In the genomic region with DNA sequence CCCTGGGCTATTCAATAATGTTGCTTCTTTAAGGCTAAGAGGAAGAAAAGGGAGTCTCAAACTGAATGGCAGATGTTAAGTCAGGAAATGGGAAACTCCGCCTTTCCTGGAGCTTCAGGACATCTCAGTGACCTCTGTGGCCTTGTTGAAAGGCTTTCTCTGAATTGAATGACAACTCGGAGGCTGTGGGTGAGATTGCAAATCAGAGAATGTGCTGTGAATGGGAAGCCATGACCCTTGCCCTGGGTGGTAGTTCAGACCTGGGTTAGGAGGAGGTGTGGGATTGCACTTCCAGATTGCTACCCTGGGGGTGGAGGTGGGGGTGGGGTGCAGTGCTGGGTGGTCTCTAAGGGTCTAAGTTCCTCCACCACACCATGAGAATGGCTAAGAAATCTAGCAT, we compare ENCODE assay signal across 12 mouse cellular contexts.
DNase-seq lines count a peak whose midpoint lies in the region; ATAC-seq and TF ChIP-seq lines count a peak whose summit lies in the region.
"Had no signal": no experiment of that assay in that cellular context is flagged by ENCODE, and none has a peak within 500 bp of the region (broad histone marks: within the 10 kb centered on the region; RNA-seq: fewer than 3 reads in every experiment).

No protein-coding gene starts in this region.

- H3K27me3 ChIP-seq in heart, embryonic 10.5 days (ENCODE audit: insufficient read depth, poor library complexity, severe bottlenecking) = no peaks in the 10 kb centered on the region
- H3K27me3 ChIP-seq in intestine, postnatal 0 days (replicated peaks; ENCODE audit: control insufficient read depth, insufficient read depth, low read length) = no peaks in the 10 kb centered on the region

- DNase-seq in heart, adult 8-10 months (ENCODE audit: low spot score) = peak; percentile 68
- DNase-seq in heart, embryonic 10.5 days (ENCODE audit: low spot score) = no peak
- DNase-seq in adrenal gland, adult 8-10 months = peak; percentile 23
- DNase-seq in heart, postnatal 10 days = peak; percentile 14 to 19
- peak; percentile 24 for DNase-seq in lung, postnatal 10 days
- no peak for DNase-seq in layer of hippocampus, adult 9-10 months (ENCODE audit: low spot score)
- no peak for DNase-seq in left cerebral cortex, adult 8-10 months (ENCODE audit: low spot score in 2 of 2)
- DNase-seq: gastrocnemius, postnatal 14 days; right cerebral cortex, postnatal 25 days; thymus, postnatal 36 days had no signal

- no peak overlapping the region for H3K4me3 ChIP-seq in heart, embryonic 10.5 days
- H3K4me3 ChIP-seq in intestine, postnatal 0 days (ENCODE audit: low read depth, low read length) = no peak overlapping the region

- H3K9ac ChIP-seq in intestine, postnatal 0 days (ENCODE audit: low read depth, low read length) = no peak overlapping the region

- no peak overlapping the region for H3K27ac ChIP-seq in heart, embryonic 10.5 days
- H3K27ac ChIP-seq in intestine, postnatal 0 days (ENCODE audit: low read depth, low read length) = no peak overlapping the region

- H3K4me2 ChIP-seq in intestine, postnatal 0 days (replicated peaks; ENCODE audit: low read depth) = no peak overlapping the region

- H3K4me1 ChIP-seq in heart, embryonic 10.5 days = peaks cover 8% of the 10 kb centered on the region
- H3K4me1 ChIP-seq in intestine, postnatal 0 days (replicated peaks; ENCODE audit: control insufficient read depth, insufficient read depth, low read length) = no peaks in the 10 kb centered on the region

- TF ChIP-seq CTCF in intestine, postnatal 0 days (IDR thresholded peaks at IDR 0.05; ENCODE audit: low read depth) = no peak

- H3K36me3 ChIP-seq in heart, embryonic 10.5 days = no peaks in the 10 kb centered on the region
- H3K36me3 ChIP-seq in intestine, postnatal 0 days (ENCODE audit: control insufficient read depth, insufficient read depth) = no peaks in the 10 kb centered on the region

- no peaks in the 10 kb centered on the region for H3K9me3 ChIP-seq in heart, embryonic 10.5 days
- H3K9me3 ChIP-seq in intestine, postnatal 0 days (ENCODE audit: control insufficient read depth) = no peaks in the 10 kb centered on the region

- 12% methylated on average over 2 of the region's 2 CpGs for WGBS in heart, embryonic 10.5 days
- 24% methylated on average over 2 of the region's 2 CpGs for WGBS in intestine, postnatal 0 days

- intact Hi-C loops in heart, postnatal 10 days (cut with DNase I) = no loop called here

- ATAC-seq in intestine, postnatal 0 days = no peak
- ATAC-seq: intestine, embryonic 16.5 days had no signal

Comparison
In these comparisons a context has a peak if more than half of its experiments do, and no peak if none do; other contexts are left out.
1. DNase-seq: peak in heart, adult 8-10 months (single experiment), adrenal gland, adult 8-10 months (single experiment), heart, postnatal 10 days (2 of 2) and lung, postnatal 10 days (single experiment); none in heart, embryonic 10.5 days (single experiment), layer of hippocampus, adult 9-10 months (single experiment) and left cerebral cortex, adult 8-10 months (0 of 2).